Mouse (Mus musculus) CH12.LX (cell line): ENCODE measurements around the gene Ntm.

Source experiments
- BHLHE40 ChIP-seq: IDR thresholded peaks from 2 replicates; pipeline ENCODE4 v1.6.1; 2011; ENCODE audit warnings: mild to moderate bottlenecking, low read depth, low read length, improper control_type of control experiment
- CTCF ChIP-seq, 2 experiments: IDR thresholded peaks in 1 of 2; conservative IDR thresholded peaks in 1 of 2; 2 replicates each; pipeline ENCODE4 v1.5.1; 2011 to 2012; ENCODE audit warnings: low read depth in 2 of 2, low read length in 2 of 2, improper control_type of control experiment in 1 of 2, inconsistent platforms in 1 of 2, mild to moderate bottlenecking in 1 of 2, moderate library complexity in 1 of 2
- EP300 ChIP-seq: IDR thresholded peaks from 2 replicates; pipeline ENCODE4 v1.6.1; 2011; ENCODE audit warnings: low read length, improper control_type of control experiment
- GABPA ChIP-seq: IDR thresholded peaks from 2 replicates; pipeline ENCODE4 v1.6.1; 2012; ENCODE audit warnings: low read depth, low read length, improper control_type of control experiment, inconsistent platforms; ENCODE audit not compliant: insufficient replicate concordance
- HCFC1 ChIP-seq: IDR thresholded peaks from 2 replicates; pipeline ENCODE4 v1.6.1; 2012; ENCODE audit warnings: low read depth, mild to moderate bottlenecking, inconsistent platforms, low read length, improper control_type of control experiment
- MYC ChIP-seq: IDR thresholded peaks from 2 replicates; pipeline ENCODE4 v1.6.1; 2011; ENCODE audit warnings: low read depth, mild to moderate bottlenecking, improper control_type of control experiment, low read length
- POLR2A ChIP-seq: IDR thresholded peaks from 2 replicates; pipeline ENCODE4 v1.6.1; 2011; ENCODE audit warnings: low read depth, mild to moderate bottlenecking, improper control_type of control experiment, low read length
- POLR2AphosphoS2 ChIP-seq: IDR thresholded peaks from 2 replicates; pipeline ENCODE4 v1.6.1; 2011; ENCODE audit warnings: low read depth, low read length, improper control_type of control experiment
- RAD21 ChIP-seq: IDR thresholded peaks from 2 replicates; pipeline ENCODE4 v1.6.1; 2011; ENCODE audit warnings: low read depth, mild to moderate bottlenecking, low read length, improper control_type of control experiment, moderate library complexity
- TBP ChIP-seq: conservative IDR thresholded peaks from 2 replicates; pipeline ENCODE4 v1.6.1; 2011; ENCODE audit warnings: low read depth, low read length, improper control_type of control experiment
- TCF12 ChIP-seq: IDR thresholded peaks from 2 replicates; pipeline ENCODE4 v1.6.1; 2014; ENCODE audit warnings: low read depth, mild to moderate bottlenecking, inconsistent platforms, low read length, improper control_type of control experiment
- UBTF ChIP-seq: IDR thresholded peaks from 2 replicates; pipeline ENCODE4 v1.6.1; 2012; ENCODE audit warnings: low read depth, mild to moderate bottlenecking, inconsistent platforms, low read length, improper control_type of control experiment, moderate library complexity
- USF2 ChIP-seq: conservative IDR thresholded peaks from 2 replicates; pipeline ENCODE4 v1.6.1; 2011; ENCODE audit warnings: low read depth, low read length, improper control_type of control experiment
- ZC3H11A ChIP-seq: IDR thresholded peaks from 2 replicates; pipeline ENCODE4 v1.6.1; 2012; ENCODE audit warnings: low read depth, mild to moderate bottlenecking, inconsistent platforms, low read length, improper control_type of control experiment

DNA sequence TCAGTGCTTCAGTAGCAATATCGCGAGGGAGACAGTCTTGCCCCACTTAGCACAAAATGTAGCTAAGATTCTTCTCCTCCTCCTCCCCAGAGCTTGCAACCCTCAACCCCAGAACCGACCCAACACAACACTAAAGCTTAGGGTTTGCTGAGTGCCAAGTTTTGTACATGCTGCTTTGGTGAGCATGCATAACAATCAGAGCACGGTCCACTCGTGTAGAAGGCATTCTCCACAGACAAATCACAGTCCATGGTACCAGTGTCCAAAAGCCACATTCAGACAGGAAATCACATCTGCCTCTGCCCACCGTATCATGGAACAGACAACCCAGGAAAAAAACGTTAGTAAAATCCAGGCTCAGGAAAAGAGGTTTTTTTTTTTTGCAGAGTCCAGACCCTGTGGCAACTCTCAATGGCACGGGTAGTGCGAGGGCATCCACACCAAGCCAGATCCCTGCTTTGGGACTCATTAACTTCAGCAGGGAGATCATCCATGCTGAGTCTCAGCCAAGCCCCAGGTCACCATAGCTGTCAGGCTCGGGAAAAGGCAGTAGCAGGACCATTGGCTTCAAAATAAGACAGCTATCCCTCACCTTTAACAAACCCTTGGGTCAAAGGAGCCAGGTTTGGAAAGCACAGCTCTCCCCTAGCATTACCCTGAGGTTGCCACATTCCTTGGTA, 552.1 kb downstream of the Ntm start:
- TF ChIP-seq POLR2A = no peak
- TF ChIP-seq UBTF = no peak
- no peak for TF ChIP-seq CTCF (conservative IDR thresholded peaks at IDR 0.05 in 1 of 2, IDR thresholded peaks at IDR 0.05 in 1 of 2; ENCODE audit: low read depth in 2 of 2, low read length in 2 of 2)
- no peak for TF ChIP-seq EP300
- TF ChIP-seq TBP = no peak
- no peak for TF ChIP-seq USF2
- no peak for TF ChIP-seq MYC
- TF ChIP-seq RAD21 = no peak
- TF ChIP-seq POLR2AphosphoS2 = no peak
- TF ChIP-seq TCF12 = no peak
- TF ChIP-seq BHLHE40 = no peak
- no peak for TF ChIP-seq ZC3H11A
- TF ChIP-seq GABPA = no peak
- TF ChIP-seq HCFC1 = no peak
